28 mouse cellular contexts compared by ENCODE assay signal in the genomic region with DNA sequence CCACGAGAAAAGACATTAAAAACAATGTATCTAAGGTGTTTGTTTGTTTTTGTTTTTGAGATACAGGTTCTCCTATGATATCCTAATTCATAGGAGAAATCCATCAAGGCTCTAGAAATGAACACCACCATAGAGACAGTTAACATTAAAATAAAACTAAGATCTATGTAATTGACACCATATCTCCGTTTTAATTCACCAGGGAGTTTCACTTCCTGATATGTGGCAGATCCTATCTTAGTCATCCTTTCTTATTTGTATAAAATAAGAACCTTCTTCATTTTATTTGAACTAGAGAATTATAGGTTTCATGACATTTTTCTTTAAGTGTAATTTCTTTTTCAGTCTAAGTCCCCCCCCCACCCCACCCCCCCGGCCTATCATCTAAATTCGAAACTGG.
"Had no signal": no experiment of that assay in that cellular context is flagged by ENCODE, and none has a peak within 500 bp of the region (broad histone marks: within the 10 kb centered on the region; RNA-seq: fewer than 3 reads in every experiment).

No protein-coding gene starts in this region.

- H3K27me3 ChIP-seq: embryonic facial prominence, embryonic 12.5 days; embryonic facial prominence, embryonic 13.5 days; embryonic facial prominence, embryonic 15.5 days; forebrain, embryonic 12.5 days; forebrain, embryonic 13.5 days; forebrain, embryonic 15.5 days had no signal

- DNase-seq: cerebellum, adult 8-10 months; cerebellum, adult 9-10 months; cerebellum, adult 9-11 months; cerebellum, postnatal 10 days; cerebellum, postnatal 25 days; cerebellum, postnatal 36 days; embryo, embryonic 11 days; forebrain, postnatal 0 days; gastrocnemius, adult 2 months; gastrocnemius, postnatal 10 days; gastrocnemius, postnatal 14 days; gastrocnemius, postnatal 25 days; gastrocnemius, postnatal 36 days; heart, adult 11 months; heart, adult 18-20 months; heart, adult 2 months had no signal

- H3K4me3 ChIP-seq: embryonic facial prominence, embryonic 10.5 days; embryonic facial prominence, embryonic 12.5 days; embryonic facial prominence, embryonic 13.5 days; embryonic facial prominence, embryonic 15.5 days; erythroblast, embryonic 14.5 days; forebrain, embryonic 10.5 days; forebrain, embryonic 12.5 days; forebrain, embryonic 13.5 days; forebrain, embryonic 15.5 days; gastrocnemius, adult 2 months; heart, adult 2 months; heart, embryonic 10.5 days had no signal

- H3K9me3 ChIP-seq: embryonic facial prominence, embryonic 10.5 days; embryonic facial prominence, embryonic 12.5 days; embryonic facial prominence, embryonic 13.5 days; embryonic facial prominence, embryonic 15.5 days; forebrain, embryonic 10.5 days; forebrain, embryonic 12.5 days; forebrain, embryonic 13.5 days; forebrain, embryonic 15.5 days; heart, embryonic 10.5 days had no signal

- H3K4me2 ChIP-seq: embryonic facial prominence, embryonic 12.5 days; embryonic facial prominence, embryonic 13.5 days; embryonic facial prominence, embryonic 15.5 days; forebrain, embryonic 12.5 days; forebrain, embryonic 13.5 days; forebrain, embryonic 15.5 days had no signal

- ATAC-seq: forebrain, embryonic 13.5 days; forebrain, embryonic 14.5 days; forebrain, embryonic 15.5 days; forebrain, embryonic 16.5 days; forebrain, postnatal 0 days had no signal

- H3K27ac ChIP-seq: embryonic facial prominence, embryonic 10.5 days; embryonic facial prominence, embryonic 12.5 days; embryonic facial prominence, embryonic 13.5 days; embryonic facial prominence, embryonic 15.5 days; forebrain, embryonic 10.5 days; forebrain, embryonic 12.5 days; forebrain, embryonic 13.5 days; forebrain, embryonic 15.5 days; gastrocnemius, adult 2 months; heart, adult 2 months; heart, embryonic 10.5 days had no signal

- H3K36me3 ChIP-seq: embryonic facial prominence, embryonic 10.5 days; embryonic facial prominence, embryonic 12.5 days; embryonic facial prominence, embryonic 13.5 days; embryonic facial prominence, embryonic 15.5 days; forebrain, embryonic 10.5 days; forebrain, embryonic 12.5 days; forebrain, embryonic 15.5 days; heart, embryonic 10.5 days had no signal

- H3K4me1 ChIP-seq: embryonic facial prominence, embryonic 10.5 days; embryonic facial prominence, embryonic 12.5 days; embryonic facial prominence, embryonic 13.5 days; embryonic facial prominence, embryonic 15.5 days; forebrain, embryonic 10.5 days; forebrain, embryonic 12.5 days; forebrain, embryonic 13.5 days; forebrain, embryonic 15.5 days; heart, embryonic 10.5 days had no signal

- H3K9ac ChIP-seq: embryonic facial prominence, embryonic 12.5 days; embryonic facial prominence, embryonic 13.5 days; embryonic facial prominence, embryonic 15.5 days; forebrain, embryonic 12.5 days; forebrain, embryonic 13.5 days; forebrain, embryonic 15.5 days; forebrain, postnatal 0 days had no signal
